Mouse (Mus musculus) forebrain, embryonic 11.5 days (tissue): ENCODE results near the gene Rpl10. TPM values are rescaled to one million over a fixed set of nuclear protein-coding genes. Genes with fewer than 3 reads are reported as not detected.

Source experiments
- microRNA-seq: library from miRNA; unstranded; fragments of <30 nt; microRNA quantifications from one replicate; pipeline ENCODE4, GENCODE M21; 2016; ENCODE audit not compliant: insufficient number of aligned reads
- polyA plus RNA-seq: library from polyadenylated mRNA; unstranded; fragments of >200 nt; fragmentation: Nextera tagmentation; extraction: Ambion mirVana; gene quantifications from 2 replicates; pipeline ENCODE4 v1.2.1, GENCODE M21; 2014

The Rpl10 gene
- polyA plus RNA-seq, 1 experiment from 2014 or later: 677 TPM

Small RNA genes lying within 50 kb of the gene (microRNA-seq; reads per million reads assigned to microRNA genes)
- gene Mir7091 (not detected), gene Mir7092 (not detected)

Other genes with a start within 250 kb of the Rpl10 start
- 49.1 and 56.7 TPM in 2 replicates for gene Irak1, start 246.9 kb upstream of the Rpl10 start, polyA plus RNA-seq
- gene Opn1mw, start 143.3 kb upstream of the Rpl10 start, polyA plus RNA-seq: not detected in 2 replicates
- 17.0 and 19.8 TPM in 2 replicates for gene Mecp2, start 135.4 kb upstream of the Rpl10 start, polyA plus RNA-seq
- not detected in 2 replicates for gene Tex28, start 103.0 kb upstream of the Rpl10 start, polyA plus RNA-seq
- gene Tktl1, start 93.6 kb upstream of the Rpl10 start, polyA plus RNA-seq: 0.28 TPM in 1 of 2 replicates, not detected in the other
- gene Flna, start 21.0 kb upstream of the Rpl10 start, polyA plus RNA-seq: 242 and 249 TPM in 2 replicates
- 27.0 and 28.0 TPM in 2 replicates for gene Emd, start 16.1 kb upstream of the Rpl10 start, polyA plus RNA-seq
- gene Taz, start 11.1 kb downstream of the Rpl10 start, polyA plus RNA-seq: 58.1 and 64.3 TPM in 2 replicates
- 3.5 and 5.2 TPM in 2 replicates for gene Dnase1l1, start 11.5 kb downstream of the Rpl10 start, polyA plus RNA-seq
- 82.1 and 86.5 TPM in 2 replicates for gene Atp6ap1, start 26.3 kb downstream of the Rpl10 start, polyA plus RNA-seq
- gene Gdi1, start 34.2 kb downstream of the Rpl10 start, polyA plus RNA-seq: 396 and 419 TPM in 2 replicates
- gene Fam50a, start 42.2 kb downstream of the Rpl10 start, polyA plus RNA-seq: 62.5 and 65.6 TPM in 2 replicates
- 27.4 and 28.3 TPM in 2 replicates for gene Plxna3, start 58.3 kb downstream of the Rpl10 start, polyA plus RNA-seq
- 118 and 121 TPM in 2 replicates for gene Lage3, start 82.8 kb downstream of the Rpl10 start, polyA plus RNA-seq
- 72.8 and 72.9 TPM in 2 replicates for gene Ubl4a, start 102.4 kb downstream of the Rpl10 start, polyA plus RNA-seq
- gene Slc10a3, start 102.5 kb downstream of the Rpl10 start, polyA plus RNA-seq: 8.6 and 9.9 TPM in 2 replicates
- 27.3 and 27.6 TPM in 2 replicates for gene Fam3a, start 122.5 kb downstream of the Rpl10 start, polyA plus RNA-seq
- gene Ikbkg, start 122.5 kb downstream of the Rpl10 start, polyA plus RNA-seq: 22.2 and 22.9 TPM in 2 replicates
- gene G6pdx, start 158.4 kb downstream of the Rpl10 start, polyA plus RNA-seq: 55.7 and 59.8 TPM in 2 replicates
- gene Gm6880, start 210.6 kb downstream of the Rpl10 start, polyA plus RNA-seq: not detected in 2 replicates